Mouse (Mus musculus): ENCODE measurements around the gene Vmn1r191.
"Not testable (repeated sequence)": the region's sequence is repeated elsewhere in the genome, so short reads cannot be mapped to it uniquely, and the experiment has no call there.

Vmn1r191 gene

GRCm38 (mm10) chr13:22183869-22184268, at the start of gene Vmn1r191:
Vmn1r191 (minus strand) TSS chr13:22183969.
- DNase-seq = no peak

- not testable (repeated sequence) for DNase-seq
Observed at GRCm38 (mm10) chr13:22223060-22223459, 39.3 kb upstream of the Vmn1r191 start, which contains the start of gene Vmn1r193. Vmn1r193 (minus strand) TSS chr13:22223160.

GRCm38 (mm10) chr13:22192756-22193155, 9.0 kb upstream of the Vmn1r191 start:
- not testable (repeated sequence) for DNase-seq

GRCm38 (mm10) chr13:22191041-22191440, 7.3 kb upstream of the Vmn1r191 start, which contains the start of gene Vmn1r192:
Vmn1r192 (minus strand) TSS chr13:22191141.
- no peak for DNase-seq

GRCm38 (mm10) chr13:22190385-22190784, 6.6 kb upstream of the Vmn1r191 start:
- no peak for DNase-seq

GRCm38 (mm10) chr13:22189313-22189712, 5.5 kb upstream of the Vmn1r191 start:
- no peak for DNase-seq

- no peak for DNase-seq
Observed at GRCm38 (mm10) chr13:22168416-22168815, 15.4 kb downstream of the Vmn1r191 start.

GRCm38 (mm10) chr13:22136495-22137293, 47.1 kb downstream of the Vmn1r191 start:
- not testable (repeated sequence) for DNase-seq
